Mouse (Mus musculus) R1 (cell line): ENCODE measurements around the gene Tmbim7.
"Not testable (repeated sequence)": the region's sequence is repeated elsewhere in the genome, so short reads cannot be mapped to it uniquely, and the experiment has no call there.

ENCODE experiments used
- DNase-seq: peaks from one replicate; pipeline ENCODE4 v3.0.0-alpha.2; 2018; ENCODE audit warnings: low read depth, low spot score

The Tmbim7 gene

GRCm38 (mm10) chr5:3650881-3651280 is at the start of gene Tmbim7:
TSS of gene Tmbim7 (plus strand) at chr5:3651181.
- DNase-seq: no peak

DNA sequence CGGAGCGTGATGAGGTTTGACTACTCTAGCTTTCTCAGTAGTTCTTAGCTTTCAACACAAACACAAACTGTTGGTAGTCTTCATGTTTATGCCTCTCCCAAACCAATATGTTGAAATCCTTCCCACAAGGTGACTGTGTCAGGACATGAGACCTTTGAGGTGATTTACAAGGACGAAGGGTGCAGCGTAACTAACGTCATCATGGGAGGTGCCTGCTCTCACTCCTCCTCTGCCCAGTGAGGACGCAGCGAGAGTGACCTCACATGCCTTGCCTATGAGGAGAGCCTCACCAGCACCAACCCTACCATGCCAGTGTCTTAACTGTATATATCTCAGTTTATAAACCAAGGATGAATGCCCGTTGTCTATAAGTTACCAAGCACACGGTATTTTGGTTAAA is 43.9 kb upstream of the Tmbim7 start:
- DNase-seq: no peak

DNA sequence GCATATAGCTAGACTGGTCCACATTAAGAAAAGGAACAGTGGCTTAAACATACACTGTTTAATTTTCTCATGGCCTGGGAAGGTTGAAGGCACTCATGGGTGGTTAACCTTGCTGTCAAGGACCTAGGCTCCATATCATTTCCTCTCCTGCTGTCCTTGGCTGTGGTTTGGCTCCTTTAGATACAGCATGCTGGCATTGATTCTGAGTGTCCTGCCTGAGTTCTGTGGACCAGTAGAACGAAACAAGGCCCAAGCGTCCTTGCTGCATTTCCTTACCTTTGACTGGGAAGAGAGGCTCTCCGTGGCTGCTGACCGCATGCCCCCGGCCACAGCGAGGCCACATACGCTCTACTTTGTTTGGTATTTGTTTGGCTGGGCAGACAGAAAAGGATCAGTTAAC is 41.7 kb upstream of the Tmbim7 start:
- no peak for DNase-seq

GRCm38 (mm10) chr5:3611835-3612234 is 39.1 kb upstream of the Tmbim7 start:
- DNase-seq: not testable (repeated sequence)

DNA sequence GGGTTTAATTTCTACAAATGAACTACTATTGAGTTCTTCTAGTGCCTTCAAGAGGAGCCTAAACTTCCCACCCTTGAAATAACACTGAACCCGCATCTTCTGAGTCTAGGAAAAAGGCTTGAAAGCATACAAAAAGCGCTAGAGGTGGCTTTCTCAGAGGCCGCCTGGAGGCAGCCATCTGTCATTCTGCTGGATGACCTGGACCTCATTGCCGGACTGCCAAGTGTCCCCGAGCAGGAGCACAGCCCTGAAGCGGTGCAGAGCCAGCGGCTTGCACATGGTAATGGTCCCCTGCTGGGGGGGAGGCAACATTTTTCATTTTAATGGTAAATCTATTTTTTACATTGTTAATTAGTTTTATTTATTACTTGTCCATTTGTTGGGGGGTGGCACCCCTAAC is 30.5 kb upstream of the Tmbim7 start:
- no peak for DNase-seq

DNA sequence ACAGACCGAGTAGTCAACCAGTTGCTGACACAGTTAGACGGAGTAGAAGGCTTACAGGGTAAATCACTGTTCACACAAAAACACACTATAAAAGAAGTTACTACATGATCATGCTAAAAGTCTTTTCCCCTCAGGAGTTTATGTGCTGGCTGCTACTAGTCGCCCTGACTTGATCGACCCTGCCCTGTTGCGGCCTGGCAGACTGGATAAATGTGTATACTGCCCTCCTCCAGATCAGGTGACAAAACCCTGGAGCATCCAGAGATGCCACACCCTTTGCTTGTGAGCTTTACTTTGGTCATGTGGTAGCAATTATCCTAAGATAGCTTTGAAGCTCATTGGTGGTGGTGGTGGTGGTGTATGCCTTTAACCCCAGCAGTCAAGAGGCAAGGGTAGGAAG is 20.9 kb upstream of the Tmbim7 start:
- no peak for DNase-seq

DNA sequence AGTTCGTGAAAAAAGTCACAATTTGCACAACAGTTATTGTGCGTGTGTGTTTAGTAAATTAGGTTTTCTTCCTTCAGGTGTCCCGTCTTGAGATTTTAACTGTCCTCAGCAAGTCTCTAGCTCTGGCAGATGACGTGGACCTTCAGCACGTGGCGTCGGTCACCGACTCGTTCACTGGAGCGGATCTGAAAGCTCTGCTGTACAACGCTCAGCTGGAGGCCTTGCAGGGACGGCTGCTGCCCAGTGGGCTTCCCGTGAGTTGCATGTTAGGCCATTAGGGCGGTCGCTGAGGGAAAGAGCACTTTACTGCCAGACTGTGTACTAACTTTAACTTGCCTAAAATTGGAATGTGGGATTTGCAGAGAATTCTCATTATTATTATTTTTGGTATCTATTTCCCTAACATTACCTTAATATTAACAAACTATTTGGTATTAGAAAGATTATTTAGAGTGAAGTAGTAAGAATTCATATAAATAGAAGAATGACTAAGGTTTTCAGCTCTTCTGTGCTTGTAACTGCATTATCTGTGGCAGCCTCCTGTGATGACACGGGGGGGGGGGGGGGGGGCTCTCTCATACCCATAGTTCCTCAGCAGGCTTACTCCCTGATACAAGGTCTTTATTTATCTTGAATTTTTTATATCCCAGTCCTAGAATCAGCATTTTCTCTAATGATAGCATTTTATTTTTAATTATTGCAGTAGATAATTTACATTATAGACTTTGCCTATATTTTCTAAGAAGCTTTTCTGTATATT is 19.3 kb upstream of the Tmbim7 start:
- DNase-seq: no peak

DNA sequence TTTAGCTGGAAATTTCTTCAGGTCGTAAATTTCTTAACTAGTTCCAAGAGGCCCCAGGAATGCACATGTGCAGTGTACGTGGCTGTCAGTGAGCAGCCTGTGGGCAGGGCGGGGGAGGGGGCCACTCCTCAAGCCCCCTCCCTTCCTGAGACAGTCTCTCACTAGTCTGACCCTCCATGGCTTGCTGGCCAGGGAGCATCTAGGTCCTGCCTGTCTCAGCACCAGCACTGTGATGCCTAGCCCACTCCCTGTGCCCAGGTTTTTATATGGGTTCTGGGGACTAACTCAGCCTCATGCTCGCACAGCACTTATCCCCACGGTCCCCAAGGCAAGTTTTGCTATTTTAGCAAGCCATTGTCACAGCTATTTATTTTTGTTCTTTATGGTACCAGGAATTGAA is 18.7 kb upstream of the Tmbim7 start:
- DNase-seq: no peak

DNA sequence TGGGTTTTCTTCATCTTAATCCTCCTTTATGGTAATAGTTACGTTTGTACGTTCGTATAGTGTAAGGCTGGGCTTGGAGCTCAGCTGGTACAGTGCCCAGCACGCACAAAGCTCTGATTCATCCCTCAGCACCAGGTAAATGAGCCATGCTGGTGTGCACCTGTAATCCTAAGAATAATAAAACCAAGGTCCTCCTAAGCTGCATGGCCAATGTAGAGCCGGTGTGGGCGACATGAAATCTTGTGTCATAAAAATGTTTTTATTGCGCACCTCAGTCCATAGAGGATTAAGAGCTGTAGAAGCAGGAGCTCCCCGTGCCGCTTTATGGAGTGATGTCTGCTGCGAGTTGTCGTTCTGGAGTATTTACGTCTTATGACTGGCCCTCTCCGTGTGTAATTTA is 17.7 kb upstream of the Tmbim7 start:
- no peak for DNase-seq

DNA sequence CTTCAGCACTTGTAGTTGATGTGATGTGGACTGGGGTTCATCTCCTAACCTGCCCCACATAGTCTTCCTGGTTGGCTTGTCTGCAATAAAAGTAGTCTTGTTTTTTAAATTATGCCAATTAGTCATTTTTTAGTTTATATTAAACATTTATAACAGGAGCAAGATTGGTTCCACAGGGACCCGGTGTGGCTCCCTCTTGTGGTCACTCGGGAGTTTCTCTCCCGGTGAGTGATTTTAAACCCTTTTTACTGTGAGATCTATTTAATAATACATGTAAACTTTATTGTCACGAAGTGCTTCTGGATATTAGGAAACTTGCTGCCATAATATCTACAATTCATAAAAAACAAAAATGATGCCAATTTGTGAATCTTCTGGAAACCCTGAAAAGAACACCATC is 17.0 kb upstream of the Tmbim7 start:
- no peak for DNase-seq

GRCm38 (mm10) chr5:3635286-3635685 is 15.7 kb upstream of the Tmbim7 start:
- no peak for DNase-seq

DNA sequence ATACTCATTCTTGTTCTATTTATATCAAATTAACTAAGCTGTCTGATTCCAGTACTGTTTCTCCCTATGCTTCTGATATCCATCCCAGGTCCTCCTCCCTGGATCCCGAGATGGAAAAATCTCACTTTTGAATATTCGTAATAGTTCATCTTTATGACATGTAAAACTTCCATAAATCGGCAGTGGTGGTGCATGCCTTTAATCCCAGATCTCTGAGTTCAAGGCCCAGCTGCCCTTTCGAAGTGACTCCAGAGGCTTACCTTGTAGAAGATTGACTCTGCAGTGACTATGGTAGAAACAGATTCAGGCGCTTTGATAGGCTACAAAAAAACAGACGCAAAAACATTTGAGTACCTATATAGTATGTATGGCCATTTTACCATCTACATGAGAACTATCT is 6.4 kb upstream of the Tmbim7 start:
- no peak for DNase-seq

DNA sequence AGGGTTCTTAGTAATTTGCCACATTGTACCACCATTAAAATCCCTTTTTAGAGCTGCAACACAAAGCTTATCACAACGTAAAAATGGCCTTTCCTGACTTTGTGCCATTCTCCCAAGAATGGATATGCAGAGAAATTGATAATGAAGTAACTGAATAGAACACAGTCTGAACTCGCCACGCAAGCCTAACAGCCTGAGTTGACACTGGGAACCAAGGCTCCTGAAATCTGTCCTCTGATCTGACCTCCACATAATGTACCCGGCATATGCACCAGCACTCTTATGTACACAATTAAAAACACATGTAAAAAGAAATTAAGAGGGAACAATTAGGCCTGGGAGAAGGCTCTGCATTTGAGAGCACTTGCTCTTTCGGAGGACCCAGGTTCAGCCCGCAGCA is 5.7 kb upstream of the Tmbim7 start:
- no peak for DNase-seq

DNA sequence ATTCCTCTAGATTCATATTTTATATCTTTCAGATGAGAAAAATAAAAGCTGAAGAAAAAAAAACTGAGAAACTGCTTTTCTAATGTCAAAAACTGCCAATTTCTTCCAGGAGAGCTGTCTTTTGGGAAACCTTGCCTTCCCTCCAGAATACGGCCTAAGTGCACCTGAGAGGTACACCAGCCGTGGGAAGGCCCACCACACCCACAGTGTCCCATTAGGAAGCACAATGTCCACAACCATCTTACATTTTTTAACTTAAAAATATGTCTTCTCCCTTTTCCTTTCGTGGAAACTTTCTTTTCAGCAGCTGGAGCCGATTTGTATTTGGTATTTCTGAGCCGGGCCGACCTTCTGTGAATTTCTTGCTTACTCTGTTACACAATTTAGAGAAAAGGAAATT is 4.4 kb upstream of the Tmbim7 start:
- DNase-seq: no peak

GRCm38 (mm10) chr5:3646991-3647707 is 3.8 kb upstream of the Tmbim7 start:
- peak; percentile 64 for DNase-seq

DNA sequence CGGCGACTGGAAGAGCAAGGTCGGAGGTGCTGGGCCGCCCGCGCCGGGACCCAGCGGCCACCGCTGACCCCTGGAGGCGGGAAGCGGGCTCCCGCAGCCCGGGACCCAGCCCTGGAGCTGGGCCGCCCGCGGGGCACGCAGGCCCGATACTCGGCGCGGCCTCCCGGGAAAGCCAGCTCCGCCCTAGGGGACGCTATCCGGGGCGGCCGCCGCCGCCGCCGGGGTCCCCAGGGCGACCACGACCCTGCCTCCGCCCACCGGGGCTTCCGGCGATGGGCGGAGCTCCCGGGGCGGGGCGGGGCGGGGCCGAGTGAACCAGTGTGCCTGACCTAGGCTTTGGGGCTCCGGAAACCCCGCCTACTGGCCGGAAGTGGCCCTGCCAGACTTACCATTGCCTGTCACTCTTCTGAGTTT is 3.3 kb upstream of the Tmbim7 start:
- DNase-seq: peak; percentile 90

DNA sequence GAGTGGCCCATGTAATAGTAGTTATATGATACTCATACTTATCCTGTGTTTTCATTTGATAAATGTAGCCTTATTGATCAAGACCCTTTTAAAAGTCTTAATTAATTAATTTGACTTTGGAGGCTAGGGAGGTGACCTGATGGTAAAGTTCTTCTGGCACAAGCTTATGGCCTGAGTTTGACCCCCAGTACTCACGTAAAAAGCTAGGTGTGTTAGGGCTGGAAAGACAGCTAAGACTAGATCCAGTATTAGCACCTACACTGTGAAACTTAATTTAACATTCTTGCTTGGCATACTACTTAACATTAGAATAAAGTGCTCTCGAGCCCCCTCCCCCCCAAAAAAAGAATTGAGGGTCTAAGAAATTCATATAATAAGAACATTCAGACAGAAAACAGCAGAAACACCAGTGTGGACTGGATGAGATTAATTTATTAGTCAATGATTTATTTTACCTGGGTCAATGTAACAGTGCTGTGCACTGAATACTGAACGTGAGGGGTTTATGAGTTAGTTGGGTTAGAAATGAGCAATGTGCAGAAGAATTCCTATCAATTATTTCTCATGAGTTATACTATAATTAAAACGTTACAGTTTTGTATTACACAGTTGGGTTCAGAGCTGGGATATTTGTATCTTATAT is 2.7 kb upstream of the Tmbim7 start:
- DNase-seq: no peak

DNA sequence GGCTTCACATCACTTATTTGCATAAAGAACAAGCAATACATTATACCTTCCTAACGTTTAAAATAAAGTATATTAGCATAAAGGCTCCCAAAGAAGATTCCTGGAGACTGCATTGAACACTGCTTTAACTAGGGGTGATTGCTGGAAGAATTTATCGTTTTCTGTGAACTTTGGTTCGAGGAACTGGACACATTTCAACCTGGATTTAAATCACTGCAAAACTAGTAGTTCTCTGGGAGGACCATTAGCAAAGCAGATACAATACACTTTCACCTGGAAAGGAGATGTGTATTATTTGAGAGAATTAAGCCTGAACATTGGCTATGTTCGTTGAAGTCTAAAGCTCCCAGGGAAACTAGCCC is 2.2 kb upstream of the Tmbim7 start:
- no peak for DNase-seq

GRCm38 (mm10) chr5:3651621-3652020 is 640 bp downstream of the Tmbim7 start:
- DNase-seq: no peak

DNA sequence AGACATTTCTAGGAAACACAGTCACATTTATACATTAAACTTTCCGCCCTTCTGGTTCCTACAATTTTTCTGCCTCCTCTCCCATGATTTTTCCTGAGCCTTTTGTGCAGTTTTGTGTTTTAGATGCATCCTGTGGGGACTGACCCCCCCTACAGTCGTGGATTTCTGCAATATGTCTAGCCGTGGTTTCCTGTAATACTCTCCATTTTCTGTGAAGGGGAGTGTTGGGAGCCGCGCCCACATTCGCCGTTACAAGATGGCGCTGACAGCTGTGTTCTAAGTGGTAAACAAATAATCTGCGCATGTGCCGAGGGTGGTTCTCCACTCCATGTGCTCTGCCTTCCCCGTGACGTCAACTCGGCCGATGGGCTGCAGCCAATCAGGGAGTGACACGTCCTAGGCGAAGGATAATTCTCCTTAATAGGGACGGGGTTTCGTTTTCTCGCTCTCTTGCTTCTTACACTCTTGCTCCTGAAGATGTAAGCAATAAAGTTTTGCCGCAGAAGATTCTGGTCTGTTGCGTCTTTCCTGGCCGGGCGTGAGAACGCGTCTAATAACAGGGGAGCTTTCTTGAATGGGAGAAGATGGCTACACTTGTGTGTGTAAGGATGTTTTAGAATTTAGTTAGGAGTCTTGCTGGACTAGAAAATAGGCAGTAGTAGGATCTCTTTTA is 2.1 kb downstream of the Tmbim7 start:
- not testable (repeated sequence) for DNase-seq

- DNase-seq: no peak
Measured at GRCm38 (mm10) chr5:3653801-3654200, 2.8 kb downstream of the Tmbim7 start.

GRCm38 (mm10) chr5:3657085-3657484 is 6.1 kb downstream of the Tmbim7 start, which contains the start of gene Gatad1:
TSS of gene Gatad1 (minus strand) at chr5:3657185.
- DNase-seq: no peak
